Mouse (Mus musculus) lung, postnatal 0 days (tissue): ENCODE measurements around the gene Rptor. TPM values are rescaled to one million over a fixed set of nuclear protein-coding genes. Genes with fewer than 3 reads are reported as not detected.
A peak's percentile ranks its signal among the peaks of the same experiment; 100 is the strongest.

Experiments
- ATAC-seq: fragments of 200-750 bp; cut with Nextera tagmentation; 2 replicates; pipeline ENCODE4 v1.8.0; 2017; ENCODE audit warnings: moderate library complexity
- DNase-seq: peaks from one replicate; pipeline ENCODE4 v3.0.0-alpha.2; 2016; ENCODE audit warnings: low spot score
- H3K27ac ChIP-seq: fragments of 300-500 bp; sonication (generic); 2 replicates; pipeline ENCODE4 v1.5.1; 2014; ENCODE audit warnings: antibody characterized with exemption, mild to moderate bottlenecking, low read length, mixed read lengths
- H3K27me3 ChIP-seq: fragments of 300-500 bp; sonication (generic); replicated peaks from 2 replicates; pipeline ENCODE4 v1.6.1; 2014; ENCODE audit warnings: low read length, mixed read lengths; ENCODE audit not compliant: insufficient read depth
- H3K36me3 ChIP-seq: fragments of 300-500 bp; sonication (generic); 2 replicates; pipeline ENCODE4 v1.6.1; 2014; ENCODE audit warnings: low read length, mixed read lengths; ENCODE audit not compliant: insufficient read depth
- H3K4me1 ChIP-seq: fragments of 300-500 bp; sonication (generic); 2 replicates; pipeline ENCODE4 v1.6.1; 2014; ENCODE audit warnings: antibody characterized with exemption, low read depth, low read length, mixed read lengths; ENCODE audit not compliant: insufficient read depth
- H3K4me2 ChIP-seq: fragments of 300-500 bp; sonication (generic); replicated peaks from 2 replicates; pipeline ENCODE4 v1.6.1; 2014; ENCODE audit warnings: low read depth, mild to moderate bottlenecking, low read length, moderate library complexity, mixed read lengths
- H3K4me3 ChIP-seq: fragments of 300-500 bp; sonication (generic); 2 replicates; pipeline ENCODE4 v1.5.1; 2014; ENCODE audit warnings: low read depth, low read length
- H3K9ac ChIP-seq: fragments of 300-500 bp; sonication (generic); replicated peaks from 2 replicates; pipeline ENCODE4 v1.6.1; 2014; ENCODE audit warnings: low read depth, mild to moderate bottlenecking
- H3K9me3 ChIP-seq: fragments of 300-500 bp; sonication (generic); 2 replicates; pipeline ENCODE4 v1.6.1; 2016; ENCODE audit warnings: low read length, mixed read lengths
- CTCF ChIP-seq: IDR thresholded peaks from 2 replicates; pipeline ENCODE4 v1.5.1; 2016; ENCODE audit warnings: antibody characterized with exemption, mild to moderate bottlenecking
- EP300 ChIP-seq: IDR thresholded peaks from 2 replicates; pipeline ENCODE4 v1.6.1; 2016; ENCODE audit warnings: antibody characterized with exemption, mild to moderate bottlenecking, control low read depth
- WGBS: fragments of 180-500 bp; shearing (Covaris S2); extraction: QIAGEN DNeasy Blood & Tissue Kit; methylation state at CpG from one replicate; pipeline ENCODE4 v1.1.7; 2014; 5-methylcytosine and 5-hydroxymethylcytosine counted together
- polyA plus RNA-seq: library from polyadenylated mRNA; unstranded; fragments of >200 nt; fragmentation: Nextera tagmentation; extraction: Ambion mirVana; gene quantifications from 2 replicates; pipeline ENCODE4 v1.2.1, GENCODE M21; 2015

Rptor gene
- polyA plus RNA-seq, 1 experiment from 2014 or later, result 5.3 TPM

- TF ChIP-seq CTCF (peak; percentile 47), EP300 (no peak)
- Histone ChIP-seq H3K4me3 (no peak overlapping the region), H3K4me1 (no peaks in the 10 kb centered on the region), H3K27ac (no peak overlapping the region), H3K4me2 (no peak overlapping the region), H3K36me3 (no peaks in the 10 kb centered on the region), H3K9ac (no peak overlapping the region), H3K9me3 (no peaks in the 10 kb centered on the region), H3K27me3 (no peaks in the 10 kb centered on the region)
- WGBS, result 61% methylated on average over 3 of the region's 3 CpGs
- ATAC-seq (no peak), DNase-seq (no peak)
These were observed 24.5 kb downstream of the Rptor start for GRCm38 (mm10) chr11:119627243-119627642.

GRCm38 (mm10) chr11:119629072-119629471 lies 26.4 kb downstream of the Rptor start:
- H3K4me1 ChIP-seq, result no peaks in the 10 kb centered on the region
- H3K27me3 ChIP-seq, result no peaks in the 10 kb centered on the region
- no peak overlapping the region for H3K27ac ChIP-seq
- WGBS, result 78% methylated on average over 3 of the region's 3 CpGs
- no peaks in the 10 kb centered on the region for H3K36me3 ChIP-seq
- H3K4me3 ChIP-seq, result no peak overlapping the region
- H3K9ac ChIP-seq, result no peak overlapping the region
- no peaks in the 10 kb centered on the region for H3K9me3 ChIP-seq
- no peak overlapping the region for H3K4me2 ChIP-seq
- TF ChIP-seq EP300 (no peak), CTCF (no peak)
- DNase-seq, result no peak
- no peak for ATAC-seq

GRCm38 (mm10) chr11:119630329-119630728 lies 27.6 kb downstream of the Rptor start:
- H3K36me3 ChIP-seq, result no peaks in the 10 kb centered on the region
- no peak overlapping the region for H3K4me3 ChIP-seq
- H3K9me3 ChIP-seq, result no peaks in the 10 kb centered on the region
- 74% methylated on average over 5 of the region's 5 CpGs for WGBS
- no peak overlapping the region for H3K9ac ChIP-seq
- ATAC-seq (no peak), DNase-seq (no peak)
- H3K4me1 ChIP-seq, result no peaks in the 10 kb centered on the region
- no peaks in the 10 kb centered on the region for H3K27me3 ChIP-seq
- no peak overlapping the region for H3K27ac ChIP-seq
- TF ChIP-seq CTCF (no peak), EP300 (no peak)
- H3K4me2 ChIP-seq, result no peak overlapping the region

GRCm38 (mm10) chr11:119631222-119631870 lies 28.6 kb downstream of the Rptor start:
- Histone ChIP-seq H3K9ac (no peak overlapping the region), H3K36me3 (no peaks in the 10 kb centered on the region), H3K4me3 (no peak overlapping the region), H3K4me1 (no peaks in the 10 kb centered on the region), H3K27ac (no peak overlapping the region), H3K4me2 (no peak overlapping the region), H3K9me3 (no peaks in the 10 kb centered on the region), H3K27me3 (no peaks in the 10 kb centered on the region)
- ATAC-seq (peak; percentile 23; the same call in 1 of the 2 replicates), DNase-seq (peak; percentile 27)
- TF ChIP-seq CTCF (peak; percentile 33), EP300 (no peak)
- WGBS, result 49% methylated on average over 3 of the region's 3 CpGs

GRCm38 (mm10) chr11:119636371-119636883 lies 33.7 kb downstream of the Rptor start:
- Histone ChIP-seq H3K4me3 (no peak overlapping the region), H3K36me3 (no peaks in the 10 kb centered on the region), H3K4me1 (no peaks in the 10 kb centered on the region), H3K4me2 (no peak overlapping the region), H3K27me3 (no peaks in the 10 kb centered on the region), H3K27ac (no peak overlapping the region), H3K9me3 (no peaks in the 10 kb centered on the region), H3K9ac (no peak overlapping the region)
- TF ChIP-seq CTCF (no peak), EP300 (no peak)
- ATAC-seq, result no peak
- WGBS, result 63% methylated on average over 4 of the region's 4 CpGs
- DNase-seq, result no peak

- 73% methylated on average over 6 of the region's 6 CpGs for WGBS
- Histone ChIP-seq H3K9ac (no peak overlapping the region), H3K4me3 (no peak overlapping the region), H3K27me3 (no peaks in the 10 kb centered on the region), H3K4me2 (no peak overlapping the region), H3K9me3 (no peaks in the 10 kb centered on the region), H3K27ac (no peak overlapping the region), H3K36me3 (no peaks in the 10 kb centered on the region), H3K4me1 (no peaks in the 10 kb centered on the region)
- no peak for TF ChIP-seq EP300
- TF ChIP-seq CTCF, result peak; percentile 68
- DNase-seq (no peak), ATAC-seq (no peak)
These were observed 34.8 kb downstream of the Rptor start for GRCm38 (mm10) chr11:119637519-119637918.
